In the genomic region with DNA sequence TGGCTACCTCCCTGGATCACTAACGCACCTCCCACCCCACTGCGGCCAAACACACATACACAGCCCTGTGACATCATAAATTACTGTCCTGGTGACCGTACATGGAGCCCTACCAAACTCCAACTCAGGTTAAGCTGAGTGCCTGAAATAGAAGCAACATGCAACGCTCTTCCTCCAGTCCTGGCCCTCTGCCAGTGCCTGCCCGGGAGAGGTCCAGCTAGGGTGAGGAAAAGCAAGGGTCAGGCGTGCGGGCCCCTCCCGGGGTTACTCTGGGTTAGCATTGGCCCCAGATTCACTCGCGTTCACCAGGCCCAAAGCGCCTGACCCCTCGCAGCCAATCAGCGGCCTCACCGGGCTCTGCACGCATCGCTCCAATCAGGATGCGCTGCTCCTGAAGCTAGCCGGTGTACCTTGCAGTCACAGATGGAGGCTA, we compare ENCODE assay signal across 8 mouse cellular contexts. TPM values are rescaled to one million over a fixed set of nuclear protein-coding genes. Genes with fewer than 3 reads are reported as not detected.
DNase-seq lines count a peak whose midpoint lies in the region; ATAC-seq lines count a peak whose summit lies in the region.

No protein-coding gene starts in this region.

- H3K9ac ChIP-seq in heart, embryonic 13.5 days: peak overlapping the region; percentile 81
- H3K9ac ChIP-seq in kidney, embryonic 16.5 days (replicated peaks; ENCODE audit: low read length): peak overlapping the region; percentile 64
- peak overlapping the region; percentile 30 for H3K9ac ChIP-seq in liver, embryonic 15.5 days
- H3K9ac ChIP-seq in stomach, embryonic 16.5 days (ENCODE audit: low read length): peak overlapping the region; percentile 76

- peak overlapping the region; percentile 47 for H3K4me3 ChIP-seq in brown adipose tissue, adult 24 weeks (ENCODE audit: insufficient read depth, low read depth, low read length)
- H3K4me3 ChIP-seq in heart, embryonic 13.5 days: peak overlapping the region; percentile 58
- H3K4me3 ChIP-seq in kidney, embryonic 16.5 days (ENCODE audit: low read length): peak overlapping the region; percentile 60
- peak overlapping the region; percentile 52 for H3K4me3 ChIP-seq in liver, embryonic 15.5 days (replicated peaks)
- peak overlapping the region; percentile 54 for H3K4me3 ChIP-seq in stomach, embryonic 16.5 days (replicated peaks; ENCODE audit: low read length)

- WGBS in heart, embryonic 13.5 days: under 1% methylated on average over 18 of the region's 18 CpGs
- WGBS in kidney, embryonic 16.5 days: under 1% methylated on average over 18 of the region's 18 CpGs
- 3% methylated on average over 18 of the region's 18 CpGs for WGBS in liver, embryonic 15.5 days (ENCODE audit: insufficient replicate concordance)
- 1% methylated on average over 18 of the region's 18 CpGs for WGBS in stomach, embryonic 16.5 days

- H3K9me3 ChIP-seq in heart, embryonic 13.5 days: peaks cover 7% of the 10 kb centered on the region; the same call in 1 of the 2 replicates
- peaks cover 3% of the 10 kb centered on the region; the same call in 1 of the 2 replicates for H3K9me3 ChIP-seq in kidney, embryonic 16.5 days (ENCODE audit: low read length)
- 0 out of 2 replicates have a peak, but pooled peaks cover 5% of the 10 kb centered on the region for H3K9me3 ChIP-seq in liver, embryonic 15.5 days (replicated peaks)
- H3K9me3 ChIP-seq in stomach, embryonic 16.5 days (replicated peaks; ENCODE audit: control insufficient read depth, low read length): peaks cover 5% of the 10 kb centered on the region

- peak; percentile 87 for ATAC-seq in heart, embryonic 13.5 days (ENCODE audit: extremely low read depth, insufficient number of reproducible peaks, low FRiP score, low TSS enrichment)
- ATAC-seq in kidney, embryonic 16.5 days (ENCODE audit: low FRiP score, low TSS enrichment): peak; percentile 88
- peak; percentile 91 for ATAC-seq in liver, embryonic 15.5 days (ENCODE audit: insufficient read depth)
- peak; percentile 95 for ATAC-seq in stomach, embryonic 16.5 days (ENCODE audit: insufficient read depth, low FRiP score)

- H3K27me3 ChIP-seq in heart, embryonic 13.5 days (replicated peaks): no peaks in the 10 kb centered on the region
- H3K27me3 ChIP-seq in kidney, embryonic 16.5 days (ENCODE audit: insufficient read depth, low read length): no peaks in the 10 kb centered on the region
- no peaks in the 10 kb centered on the region for H3K27me3 ChIP-seq in liver, embryonic 15.5 days
- no peaks in the 10 kb centered on the region for H3K27me3 ChIP-seq in stomach, embryonic 16.5 days (ENCODE audit: control insufficient read depth, insufficient read depth, low read length)

- no peaks in the 10 kb centered on the region for H3K36me3 ChIP-seq in heart, embryonic 13.5 days
- no peaks in the 10 kb centered on the region for H3K36me3 ChIP-seq in kidney, embryonic 16.5 days (ENCODE audit: insufficient read depth, low read length)
- H3K36me3 ChIP-seq in liver, embryonic 15.5 days (replicated peaks): 0 out of 2 replicates have a peak, but pooled peaks cover 1% of the 10 kb centered on the region
- no peaks in the 10 kb centered on the region for H3K36me3 ChIP-seq in stomach, embryonic 16.5 days (ENCODE audit: control insufficient read depth, insufficient read depth, low read length)

- no peaks in the 10 kb centered on the region for H3K4me1 ChIP-seq in brown adipose tissue, adult 24 weeks (ENCODE audit: control insufficient read depth, insufficient read depth, insufficient read length, low read length)
- peaks cover 37% of the 10 kb centered on the region for H3K4me1 ChIP-seq in heart, embryonic 13.5 days
- H3K4me1 ChIP-seq in kidney, embryonic 16.5 days (ENCODE audit: insufficient read depth, low read length): peaks cover 37% of the 10 kb centered on the region
- H3K4me1 ChIP-seq in liver, embryonic 15.5 days (replicated peaks): peaks cover 41% of the 10 kb centered on the region
- H3K4me1 ChIP-seq in stomach, embryonic 16.5 days (ENCODE audit: control insufficient read depth, insufficient read depth, low read length): peaks cover 14% of the 10 kb centered on the region

- H3K4me2 ChIP-seq in heart, embryonic 13.5 days: peak overlapping the region; percentile 77
- H3K4me2 ChIP-seq in kidney, embryonic 16.5 days (replicated peaks; ENCODE audit: low read depth, low read length): peak overlapping the region; percentile 76
- peak overlapping the region; percentile 78 for H3K4me2 ChIP-seq in liver, embryonic 15.5 days
- peak overlapping the region; percentile 74 for H3K4me2 ChIP-seq in stomach, embryonic 16.5 days (ENCODE audit: low read depth, low read length)

- H3K27ac ChIP-seq in brown adipose tissue, adult 24 weeks (replicated peaks; ENCODE audit: low read depth, low read length): peak overlapping the region; percentile 28
- peak overlapping the region; percentile 97 for H3K27ac ChIP-seq in heart, embryonic 13.5 days (replicated peaks)
- peak overlapping the region; percentile 83 for H3K27ac ChIP-seq in kidney, embryonic 16.5 days (ENCODE audit: low read length)
- H3K27ac ChIP-seq in liver, embryonic 15.5 days (replicated peaks): peak overlapping the region; percentile 75
- H3K27ac ChIP-seq in stomach, embryonic 16.5 days (ENCODE audit: low read length): peak overlapping the region; percentile 75

- peak; percentile 49 to 63 for DNase-seq in CD8-positive naive resting alpha-beta T cell, adult 2 months (ENCODE audit: low read depth in 2 of 2, low spot score in 2 of 2)
- DNase-seq in fibroblast of lung, adult 2 months (ENCODE audit: low read depth): peak; percentile 72
- peak; percentile 83 for DNase-seq in neural tube, embryonic 10.5 days (ENCODE audit: extremely low spot score, low spot score)

RNA-seq across cellular contexts. Expression of gene Scd4, which starts 18.5 kb away (rescaled TPM):
- 0.96 and 2.5 TPM in 2 replicates for polyA plus RNA-seq in brown adipose tissue, adult 24 weeks (2012; ENCODE audit: insufficient read depth, insufficient read length, missing spikeins)
- 0.49 and 0.69 TPM in 2 replicates for polyA plus RNA-seq in heart, embryonic 13.5 days (2015; fragmentation: Nextera tagmentation; extraction: Ambion mirVana)
- 0.12 and 0.17 TPM in 2 replicates for polyA plus RNA-seq in kidney, embryonic 16.5 days (2015; fragmentation: Nextera tagmentation; extraction: Ambion mirVana)
- polyA plus RNA-seq in liver, embryonic 15.5 days (2015; fragmentation: Nextera tagmentation; extraction: Ambion mirVana): 0.03 TPM in 1 of 2 replicates, not detected in the other
- 0.14 and 0.39 TPM in 2 replicates for polyA plus RNA-seq in stomach, embryonic 16.5 days (2015; fragmentation: Nextera tagmentation; extraction: Ambion mirVana)

RNA-seq across cellular contexts. Expression of gene Scd2, which starts 20.9 kb away (rescaled TPM):
- 247 and 253 TPM in 2 replicates for polyA plus RNA-seq in brown adipose tissue, adult 24 weeks (2012; ENCODE audit: insufficient read depth, insufficient read length, missing spikeins)
- polyA plus RNA-seq in heart, embryonic 13.5 days (2015; fragmentation: Nextera tagmentation; extraction: Ambion mirVana): 124 and 130 TPM in 2 replicates
- polyA plus RNA-seq in kidney, embryonic 16.5 days (2015; fragmentation: Nextera tagmentation; extraction: Ambion mirVana): 178 and 193 TPM in 2 replicates
- 108 and 124 TPM in 2 replicates for polyA plus RNA-seq in liver, embryonic 15.5 days (2015; fragmentation: Nextera tagmentation; extraction: Ambion mirVana)
- polyA plus RNA-seq in stomach, embryonic 16.5 days (2015; fragmentation: Nextera tagmentation; extraction: Ambion mirVana): 329 and 336 TPM in 2 replicates

Comparison
In these comparisons a context has a peak if more than half of its experiments do, and no peak if none do; other contexts are left out.
1. Peak in every context shown above with its lines: DNase-seq, ATAC-seq, H3K4me3 ChIP-seq and H3K27ac ChIP-seq.
2. H3K27ac ChIP-seq: peak in every context shown above with its lines; median percentile 97 in heart, embryonic 13.5 days; 83 in kidney, embryonic 16.5 days; 75 in liver, embryonic 15.5 days; 75 in stomach, embryonic 16.5 days; 28 in brown adipose tissue, adult 24 weeks.
3. H3K9ac ChIP-seq: peak in every context shown above with its lines; median percentile 81 in heart, embryonic 13.5 days; 76 in stomach, embryonic 16.5 days; 64 in kidney, embryonic 16.5 days; 30 in liver, embryonic 15.5 days.